Mouse (Mus musculus): ENCODE measurements at regions not wholly inside any gene's neighbourhood (a gene's known extent, or its start where the extent isn't known, plus 50 kb on each side); places are given as distances from the start of the nearest gene placed in this dataset.

DNA sequence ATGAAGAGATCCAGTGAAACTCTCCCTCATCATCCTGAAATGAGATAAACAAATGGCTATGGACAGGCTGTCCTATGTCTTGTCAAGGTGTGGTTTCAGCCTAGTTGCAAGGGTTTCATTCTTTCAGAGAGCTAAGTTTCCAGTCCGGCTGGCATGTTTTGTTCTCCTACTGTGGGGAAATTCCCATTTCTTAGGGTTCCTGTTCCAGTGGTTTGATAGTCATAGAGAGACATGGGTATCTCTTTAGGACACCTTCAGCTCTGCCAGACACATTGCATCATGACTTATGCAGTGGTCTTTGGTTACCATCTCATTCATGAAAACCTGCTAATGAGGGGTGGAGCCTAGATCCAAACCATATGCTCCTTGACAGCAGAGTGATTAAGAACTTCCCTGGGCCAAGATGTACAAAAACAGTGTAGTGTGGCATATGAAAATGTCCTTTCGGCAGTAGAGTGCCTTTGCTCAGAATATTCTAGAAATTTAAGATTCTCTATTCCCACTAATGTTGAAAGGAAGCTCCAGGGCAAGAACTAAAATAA is 513.6 kb upstream of the Tbl1xr1 start:
- TF ChIP-seq EP300 (IDR thresholded peaks at IDR 0.05; ENCODE audit: low read depth): no peak
- no peak for TF ChIP-seq CTCF (IDR thresholded peaks at IDR 0.05; ENCODE audit: low read depth)

Data from heart, postnatal 0 days (tissue).